26 mouse cellular contexts compared by ENCODE assay signal in genomic region chr16:7163688-7164087, GRCm38 (mm10).
DNase-seq lines count a peak whose midpoint lies in the region; ATAC-seq lines count a peak whose summit lies in the region.
"Had no signal": no experiment of that assay in that cellular context is flagged by ENCODE, and none has a peak within 500 bp of the region (broad histone marks: within the 10 kb centered on the region; RNA-seq: fewer than 3 reads in every experiment).

No protein-coding gene starts in this region.

- H3K9me3 ChIP-seq in forebrain, embryonic 12.5 days, result no peaks in the 10 kb centered on the region
- no peaks in the 10 kb centered on the region for H3K9me3 ChIP-seq in forebrain, embryonic 14.5 days (replicated peaks; ENCODE audit: control insufficient read depth, low read length)
- H3K9me3 ChIP-seq in midbrain, embryonic 12.5 days, result no peaks in the 10 kb centered on the region
- no peaks in the 10 kb centered on the region for H3K9me3 ChIP-seq in midbrain, embryonic 11.5 days (ENCODE audit: control insufficient read depth, low read length)
- no peaks in the 10 kb centered on the region for H3K9me3 ChIP-seq in midbrain, embryonic 14.5 days (ENCODE audit: control insufficient read depth, low read length)
- H3K9me3 ChIP-seq: embryonic facial prominence, embryonic 10.5 days; heart, embryonic 12.5 days; limb, embryonic 15.5 days had no signal

- WGBS in forebrain, embryonic 12.5 days, result 70% methylated on average over 4 of the region's 4 CpGs
- WGBS in forebrain, embryonic 14.5 days, result 67% methylated on average over 4 of the region's 4 CpGs
- 78% methylated on average over 4 of the region's 4 CpGs for WGBS in midbrain, embryonic 12.5 days
- WGBS in midbrain, embryonic 11.5 days, result 83% methylated on average over 4 of the region's 4 CpGs
- 66% methylated on average over 4 of the region's 4 CpGs for WGBS in midbrain, embryonic 14.5 days

- H3K27ac ChIP-seq in forebrain, embryonic 12.5 days, result 0 out of 2 replicates have a peak overlapping the region, but pooled peaks have one; percentile 9
- H3K27ac ChIP-seq in forebrain, embryonic 14.5 days (ENCODE audit: low read depth, low read length), result no peak overlapping the region
- H3K27ac ChIP-seq in midbrain, embryonic 12.5 days (replicated peaks), result peak overlapping the region; percentile 60
- H3K27ac ChIP-seq in midbrain, embryonic 11.5 days (ENCODE audit: low read depth, low read length), result no peak overlapping the region
- peak overlapping the region; percentile 61 for H3K27ac ChIP-seq in midbrain, embryonic 14.5 days (replicated peaks; ENCODE audit: low read depth, low read length)
- H3K27ac ChIP-seq: embryonic facial prominence, embryonic 10.5 days; layer of hippocampus, adult 2 months; limb, embryonic 15.5 days; liver, embryonic 14.5 days; stomach, postnatal 0 days had no signal

- H3K4me3 ChIP-seq in forebrain, embryonic 12.5 days (replicated peaks), result no peak overlapping the region
- no peak overlapping the region for H3K4me3 ChIP-seq in forebrain, embryonic 14.5 days (ENCODE audit: low read depth, low read length)
- H3K4me3 ChIP-seq in midbrain, embryonic 12.5 days, result no peak overlapping the region
- H3K4me3 ChIP-seq in midbrain, embryonic 11.5 days (ENCODE audit: low read depth, low read length), result no peak overlapping the region
- H3K4me3 ChIP-seq in midbrain, embryonic 14.5 days (replicated peaks; ENCODE audit: low read depth, low read length), result no peak overlapping the region
- H3K4me3 ChIP-seq: embryonic facial prominence, embryonic 10.5 days; heart, embryonic 12.5 days; layer of hippocampus, adult 2 months; limb, embryonic 15.5 days; myocyte had no signal

- 0 out of 2 replicates have a peak, but pooled peaks cover 5% of the 10 kb centered on the region for H3K27me3 ChIP-seq in forebrain, embryonic 12.5 days
- no peaks in the 10 kb centered on the region for H3K27me3 ChIP-seq in forebrain, embryonic 14.5 days (replicated peaks; ENCODE audit: control insufficient read depth, insufficient read depth, low read length)
- H3K27me3 ChIP-seq in midbrain, embryonic 12.5 days, result no peaks in the 10 kb centered on the region
- H3K27me3 ChIP-seq in midbrain, embryonic 11.5 days (ENCODE audit: control insufficient read depth, insufficient read depth, low read length), result no peaks in the 10 kb centered on the region
- no peaks in the 10 kb centered on the region for H3K27me3 ChIP-seq in midbrain, embryonic 14.5 days (ENCODE audit: control insufficient read depth, insufficient read depth, low read length)
- H3K27me3 ChIP-seq: heart, embryonic 12.5 days; limb, embryonic 15.5 days had no signal

- peak; percentile 17; the same call in 1 of the 2 replicates for ATAC-seq in forebrain, embryonic 12.5 days (ENCODE audit: low FRiP score)
- no peak for ATAC-seq in forebrain, embryonic 14.5 days
- ATAC-seq in midbrain, embryonic 12.5 days (ENCODE audit: low FRiP score, low read depth), result no peak
- ATAC-seq in midbrain, embryonic 11.5 days (ENCODE audit: low FRiP score), result no peak
- peak; percentile 17; the same call in 1 of the 2 replicates for ATAC-seq in midbrain, embryonic 14.5 days (ENCODE audit: low FRiP score, low TSS enrichment)
- ATAC-seq: CD4-positive, CD25-positive, alpha-beta regulatory T cell, adult 4 months; intestine, postnatal 0 days had no signal

- no peaks in the 10 kb centered on the region for H3K36me3 ChIP-seq in forebrain, embryonic 12.5 days (replicated peaks)
- no peaks in the 10 kb centered on the region for H3K36me3 ChIP-seq in forebrain, embryonic 14.5 days (ENCODE audit: control insufficient read depth, insufficient read depth, low read length)
- H3K36me3 ChIP-seq in midbrain, embryonic 12.5 days, result no peaks in the 10 kb centered on the region
- H3K36me3 ChIP-seq in midbrain, embryonic 11.5 days (ENCODE audit: control insufficient read depth, insufficient read depth, low read length), result no peaks in the 10 kb centered on the region
- no peaks in the 10 kb centered on the region for H3K36me3 ChIP-seq in midbrain, embryonic 14.5 days (ENCODE audit: control insufficient read depth, insufficient read depth, low read length)
- H3K36me3 ChIP-seq: embryonic facial prominence, embryonic 10.5 days; heart, embryonic 12.5 days; limb, embryonic 15.5 days had no signal

- DNase-seq in forebrain, embryonic 14.5 days (ENCODE audit: low spot score), result no peak
- DNase-seq in midbrain, embryonic 11.5 days (ENCODE audit: low spot score, missing footprints), result no peak
- no peak for DNase-seq in midbrain, embryonic 14.5 days
- DNase-seq in layer of hippocampus, postnatal 36 days, result no peak
- no peak for DNase-seq in lung, postnatal 25 days (ENCODE audit: low spot score)
- DNase-seq: adrenal gland, postnatal 25 days; cerebellum, adult 9-10 months; gastrocnemius, postnatal 10 days; heart, postnatal 10 days; kidney, postnatal 25 days; lung, embryonic 14.5 days; lung, postnatal 4 days; right cerebral cortex, postnatal 14 days; thymus, adult 2 months; thymus, postnatal 4 days had no signal

- peaks cover 25% of the 10 kb centered on the region for H3K4me1 ChIP-seq in forebrain, embryonic 12.5 days
- peaks cover 6% of the 10 kb centered on the region; the same call in 1 of the 2 replicates for H3K4me1 ChIP-seq in forebrain, embryonic 14.5 days (ENCODE audit: control insufficient read depth, insufficient read depth, low read length)
- H3K4me1 ChIP-seq in midbrain, embryonic 12.5 days, result peaks cover 16% of the 10 kb centered on the region; the same call in 1 of the 2 replicates
- H3K4me1 ChIP-seq in midbrain, embryonic 11.5 days (ENCODE audit: control insufficient read depth, insufficient read depth, low read length), result no peaks in the 10 kb centered on the region
- peaks cover 19% of the 10 kb centered on the region for H3K4me1 ChIP-seq in midbrain, embryonic 14.5 days (ENCODE audit: control insufficient read depth, insufficient read depth, low read length)

- H3K9ac ChIP-seq in forebrain, embryonic 12.5 days, result no peak overlapping the region
- H3K9ac ChIP-seq in forebrain, embryonic 14.5 days (ENCODE audit: low read length), result no peak overlapping the region
- no peak overlapping the region for H3K9ac ChIP-seq in midbrain, embryonic 12.5 days (replicated peaks)
- no peak overlapping the region for H3K9ac ChIP-seq in midbrain, embryonic 11.5 days (ENCODE audit: low read length)
- no peak overlapping the region for H3K9ac ChIP-seq in midbrain, embryonic 14.5 days (replicated peaks; ENCODE audit: low read length)
- H3K9ac ChIP-seq: heart, embryonic 12.5 days; limb, embryonic 15.5 days; liver, embryonic 14.5 days; lung, embryonic 14.5 days had no signal

- H3K4me2 ChIP-seq in forebrain, embryonic 12.5 days, result no peak overlapping the region
- no peak overlapping the region for H3K4me2 ChIP-seq in forebrain, embryonic 14.5 days (ENCODE audit: low read length)
- H3K4me2 ChIP-seq in midbrain, embryonic 12.5 days (replicated peaks), result no peak overlapping the region
- H3K4me2 ChIP-seq in midbrain, embryonic 11.5 days, result no peak overlapping the region
- H3K4me2 ChIP-seq in midbrain, embryonic 14.5 days (ENCODE audit: low read length), result no peak overlapping the region
- H3K4me2 ChIP-seq: heart, embryonic 12.5 days; limb, embryonic 15.5 days; lung, embryonic 14.5 days had no signal

Comparison
In these comparisons a context has a peak if more than half of its experiments do, and no peak if none do; other contexts are left out.
1. ATAC-seq: peak in forebrain, embryonic 12.5 days (single experiment) and midbrain, embryonic 14.5 days (single experiment); none in forebrain, embryonic 14.5 days (single experiment), midbrain, embryonic 12.5 days (single experiment) and midbrain, embryonic 11.5 days (single experiment).
2. H3K27ac ChIP-seq: peak in forebrain, embryonic 12.5 days (single experiment), midbrain, embryonic 12.5 days (single experiment) and midbrain, embryonic 14.5 days (single experiment); none in forebrain, embryonic 14.5 days (single experiment) and midbrain, embryonic 11.5 days (single experiment).